Mouse (Mus musculus): ENCODE data around the gene Kcnip4. TPM values are rescaled to one million over a fixed set of nuclear protein-coding genes. Genes with fewer than 3 reads are reported as not detected.

The Kcnip4 gene
- polyA plus RNA-seq, 1 experiment, result 0.06 TPM

GRCm38 (mm10) chr5:49498743-49499142, 26.0 kb downstream of the Kcnip4 start:
- H3K4me3 ChIP-seq, result no peak overlapping the region
- no peak for TF ChIP-seq MAX (IDR thresholded peaks at IDR 0.05; ENCODE audit: low read depth)
- peak; percentile 64; the same call in 1 of the 2 replicates for TF ChIP-seq CEBPB (IDR thresholded peaks at IDR 0.05; ENCODE audit: insufficient read depth, poor library complexity, severe bottlenecking)
- TF ChIP-seq MYOG (IDR thresholded peaks at IDR 0.05; ENCODE audit: control insufficient read depth in 1 of 3, insufficient read depth in 1 of 3, insufficient read length in 2 of 3, low read depth in 2 of 3), result no peak
- peak overlapping the region; percentile 24 for H3K4me2 ChIP-seq (ENCODE audit: low read depth)
- H3K27me3 ChIP-seq (ENCODE audit: control insufficient read depth, insufficient read depth, insufficient read length), result no peaks in the 10 kb centered on the region
- no peak overlapping the region for H3ac ChIP-seq (ENCODE audit: control insufficient read depth, insufficient read length)
- H3K79me2 ChIP-seq (ENCODE audit: control insufficient read depth, insufficient read depth), result no peaks in the 10 kb centered on the region
- H3K36me3 ChIP-seq (ENCODE audit: control insufficient read depth, insufficient read depth), result no peaks in the 10 kb centered on the region

GRCm38 (mm10) chr5:49487270-49487669, 37.4 kb downstream of the Kcnip4 start:
- H3ac ChIP-seq (ENCODE audit: control insufficient read depth, insufficient read length), result no peak overlapping the region
- H3K27me3 ChIP-seq (ENCODE audit: control insufficient read depth, insufficient read depth, insufficient read length), result no peaks in the 10 kb centered on the region
- no peaks in the 10 kb centered on the region for H3K36me3 ChIP-seq (ENCODE audit: control insufficient read depth, insufficient read depth)
- H3K4me3 ChIP-seq, result no peak overlapping the region
- H3K4me2 ChIP-seq (ENCODE audit: low read depth), result no peak overlapping the region
- H3K79me2 ChIP-seq (ENCODE audit: control insufficient read depth, insufficient read depth), result no peaks in the 10 kb centered on the region
- no peak for TF ChIP-seq MYOG (IDR thresholded peaks at IDR 0.05; ENCODE audit: control insufficient read depth in 1 of 3, insufficient read depth in 1 of 3, insufficient read length in 2 of 3, low read depth in 2 of 3)
- TF ChIP-seq TCF12 (IDR thresholded peaks at IDR 0.05; ENCODE audit: insufficient read depth, poor library complexity, severe bottlenecking), result no peak
- TF ChIP-seq POLR2A (IDR thresholded peaks at IDR 0.05; ENCODE audit: insufficient read length, low read depth), result no peak
- no peak for TF ChIP-seq REST (IDR thresholded peaks at IDR 0.05; ENCODE audit: insufficient read depth, insufficient read length)
- no peak for TF ChIP-seq USF1 (IDR thresholded peaks at IDR 0.05; ENCODE audit: low read depth)
- TF ChIP-seq TCF3 (IDR thresholded peaks at IDR 0.05; ENCODE audit: insufficient read length, low read depth), result no peak
- no peak for TF ChIP-seq CEBPB (IDR thresholded peaks at IDR 0.05; ENCODE audit: insufficient read depth, poor library complexity, severe bottlenecking)
- no peak for TF ChIP-seq E2F4 (IDR thresholded peaks at IDR 0.05; ENCODE audit: insufficient read depth)
- no peak for TF ChIP-seq POLR2AphosphoS2 (IDR thresholded peaks at IDR 0.05; ENCODE audit: insufficient read length, low read depth)
- no peak for TF ChIP-seq SRF (IDR thresholded peaks at IDR 0.05; ENCODE audit: control insufficient read depth, insufficient read length, low read depth)
- TF ChIP-seq MAX (IDR thresholded peaks at IDR 0.05; ENCODE audit: low read depth), result no peak

GRCm38 (mm10) chr5:49470738-49471137, 54.0 kb downstream of the Kcnip4 start:
- Histone ChIP-seq H3ac (ENCODE audit: control insufficient read depth, insufficient read length) (no peak overlapping the region), H3K4me2 (ENCODE audit: low read depth) (no peak overlapping the region), H3K27me3 (ENCODE audit: control insufficient read depth, insufficient read depth, insufficient read length) (no peaks in the 10 kb centered on the region), H3K36me3 (ENCODE audit: control insufficient read depth, insufficient read depth) (no peaks in the 10 kb centered on the region), H3K4me3 (no peak overlapping the region), H3K79me2 (ENCODE audit: control insufficient read depth, insufficient read depth) (no peaks in the 10 kb centered on the region)
- TF ChIP-seq E2F4 (IDR thresholded peaks at IDR 0.05; ENCODE audit: insufficient read depth), result no peak

GRCm38 (mm10) chr5:49460643-49461276, 63.9 kb downstream of the Kcnip4 start:
- Histone ChIP-seq H3K36me3 (ENCODE audit: control insufficient read depth, insufficient read depth) (no peaks in the 10 kb centered on the region), H3K27me3 (ENCODE audit: control insufficient read depth, insufficient read depth, insufficient read length) (no peaks in the 10 kb centered on the region), H3K4me3 (no peak overlapping the region), H3K4me2 (ENCODE audit: low read depth) (no peak overlapping the region), H3ac (ENCODE audit: control insufficient read depth, insufficient read length) (no peak overlapping the region), H3K79me2 (ENCODE audit: control insufficient read depth, insufficient read depth) (no peaks in the 10 kb centered on the region)
- TF ChIP-seq CEBPB (IDR thresholded peaks at IDR 0.05; ENCODE audit: insufficient read depth, poor library complexity, severe bottlenecking), result no peak
- TF ChIP-seq SRF (IDR thresholded peaks at IDR 0.05; ENCODE audit: control insufficient read depth, insufficient read length, low read depth), result no peak
- no peak for TF ChIP-seq TCF3 (IDR thresholded peaks at IDR 0.05; ENCODE audit: insufficient read length, low read depth)
- no peak for TF ChIP-seq POLR2AphosphoS2 (IDR thresholded peaks at IDR 0.05; ENCODE audit: insufficient read length, low read depth)
- TF ChIP-seq USF1 (IDR thresholded peaks at IDR 0.05; ENCODE audit: low read depth), result no peak
- no peak for TF ChIP-seq MAX (IDR thresholded peaks at IDR 0.05; ENCODE audit: low read depth)
- TF ChIP-seq POLR2A (IDR thresholded peaks at IDR 0.05; ENCODE audit: insufficient read length, low read depth), result no peak
- TF ChIP-seq MYOD1 (IDR thresholded peaks at IDR 0.05; ENCODE audit: control insufficient read depth in 1 of 3, insufficient read length in 2 of 3, low read depth in 2 of 3), result no peak
- TF ChIP-seq E2F4 (IDR thresholded peaks at IDR 0.05; ENCODE audit: insufficient read depth), result no peak
- TF ChIP-seq MYOG (IDR thresholded peaks at IDR 0.05; ENCODE audit: control insufficient read depth in 1 of 3, insufficient read depth in 1 of 3, insufficient read length in 2 of 3, low read depth in 2 of 3), result no peak
- TF ChIP-seq TCF12 (IDR thresholded peaks at IDR 0.05; ENCODE audit: insufficient read depth, poor library complexity, severe bottlenecking), result no peak
- TF ChIP-seq REST (IDR thresholded peaks at IDR 0.05; ENCODE audit: insufficient read depth, insufficient read length), result no peak

- no peaks in the 10 kb centered on the region for H3K27me3 ChIP-seq (ENCODE audit: control insufficient read depth, insufficient read depth, insufficient read length)
- no peak overlapping the region for H3K4me2 ChIP-seq (ENCODE audit: low read depth)
- TF ChIP-seq MYOG (IDR thresholded peaks at IDR 0.05; ENCODE audit: control insufficient read depth in 1 of 3, insufficient read depth in 1 of 3, insufficient read length in 2 of 3, low read depth in 2 of 3) (no peak), SRF (IDR thresholded peaks at IDR 0.05; ENCODE audit: control insufficient read depth, insufficient read length, low read depth) (no peak), MAX (IDR thresholded peaks at IDR 0.05; ENCODE audit: low read depth) (no peak), CEBPB (IDR thresholded peaks at IDR 0.05; ENCODE audit: insufficient read depth, poor library complexity, severe bottlenecking) (no peak), USF1 (IDR thresholded peaks at IDR 0.05; ENCODE audit: low read depth) (no peak), TCF3 (IDR thresholded peaks at IDR 0.05; ENCODE audit: insufficient read length, low read depth) (no peak), MYOD1 (IDR thresholded peaks at IDR 0.05; ENCODE audit: control insufficient read depth in 1 of 3, insufficient read length in 2 of 3, low read depth in 2 of 3) (no peak), REST (IDR thresholded peaks at IDR 0.05; ENCODE audit: insufficient read depth, insufficient read length) (no peak), TCF12 (IDR thresholded peaks at IDR 0.05; ENCODE audit: insufficient read depth, poor library complexity, severe bottlenecking) (no peak), E2F4 (IDR thresholded peaks at IDR 0.05; ENCODE audit: insufficient read depth) (no peak), POLR2AphosphoS2 (IDR thresholded peaks at IDR 0.05; ENCODE audit: insufficient read length, low read depth) (no peak), POLR2A (IDR thresholded peaks at IDR 0.05; ENCODE audit: insufficient read length, low read depth) (no peak)
- H3K36me3 ChIP-seq (ENCODE audit: control insufficient read depth, insufficient read depth), result no peaks in the 10 kb centered on the region
- no peaks in the 10 kb centered on the region for H3K79me2 ChIP-seq (ENCODE audit: control insufficient read depth, insufficient read depth)
- H3K4me3 ChIP-seq, result no peak overlapping the region
- H3ac ChIP-seq (ENCODE audit: control insufficient read depth, insufficient read length), result no peak overlapping the region
Measured at GRCm38 (mm10) chr5:49453100-49453499, 71.6 kb downstream of the Kcnip4 start.

Data from myocyte (in vitro differentiated cells).